Mouse (Mus musculus): ENCODE data around the gene Doxl2. TPM values are rescaled to one million over a fixed set of nuclear protein-coding genes. Genes with fewer than 3 reads are reported as not detected.
A peak's percentile ranks its signal among the peaks of the same experiment; 100 is the strongest.

The Doxl2 gene
- total and polyA plus RNA-seq, 2 experiments from 2014 or later = not detected

DNA sequence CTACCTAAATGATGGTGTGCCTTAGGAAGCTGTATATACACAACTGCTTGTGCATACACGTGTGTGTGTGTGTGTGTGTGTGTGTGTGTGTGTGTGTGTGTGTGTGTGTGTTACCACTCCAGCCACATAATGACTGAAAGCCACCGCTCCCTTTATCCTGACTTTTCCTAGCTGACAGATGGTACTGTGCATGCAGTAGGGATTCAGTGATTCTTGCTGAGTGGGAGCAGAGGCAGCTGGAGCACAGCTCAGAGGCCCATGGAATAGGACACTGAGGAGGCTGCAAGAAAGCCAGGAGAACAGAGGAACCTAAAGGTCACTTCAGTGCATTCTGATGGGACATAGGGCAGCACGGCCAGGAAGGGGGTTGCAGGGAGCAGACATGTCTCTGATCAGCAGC lies 7.5 kb downstream of the Doxl2 start:
- Histone ChIP-seq H3K4me3 (ENCODE audit: low read length) (no peak overlapping the region), H3K9me3 (ENCODE audit: low read length) (no peaks in the 10 kb centered on the region), H3K4me1 (ENCODE audit: insufficient read depth, low read length) (no peaks in the 10 kb centered on the region), H3K9ac (replicated peaks; ENCODE audit: low read length) (no peak overlapping the region), H3K27me3 (ENCODE audit: insufficient read depth, low read length) (no peaks in the 10 kb centered on the region), H3K36me3 (ENCODE audit: insufficient read depth, low read length) (no peaks in the 10 kb centered on the region), H3K4me2 (ENCODE audit: low read depth, low read length) (no peak overlapping the region), H3K27ac (no peak overlapping the region)
- ATAC-seq (no peak), DNase-seq (ENCODE audit: low spot score) (no peak)
- WGBS = 62% methylated on average over 3 of the region's 3 CpGs
- TF ChIP-seq CTCF (IDR thresholded peaks at IDR 0.05; ENCODE audit: low read depth) = no peak

DNA sequence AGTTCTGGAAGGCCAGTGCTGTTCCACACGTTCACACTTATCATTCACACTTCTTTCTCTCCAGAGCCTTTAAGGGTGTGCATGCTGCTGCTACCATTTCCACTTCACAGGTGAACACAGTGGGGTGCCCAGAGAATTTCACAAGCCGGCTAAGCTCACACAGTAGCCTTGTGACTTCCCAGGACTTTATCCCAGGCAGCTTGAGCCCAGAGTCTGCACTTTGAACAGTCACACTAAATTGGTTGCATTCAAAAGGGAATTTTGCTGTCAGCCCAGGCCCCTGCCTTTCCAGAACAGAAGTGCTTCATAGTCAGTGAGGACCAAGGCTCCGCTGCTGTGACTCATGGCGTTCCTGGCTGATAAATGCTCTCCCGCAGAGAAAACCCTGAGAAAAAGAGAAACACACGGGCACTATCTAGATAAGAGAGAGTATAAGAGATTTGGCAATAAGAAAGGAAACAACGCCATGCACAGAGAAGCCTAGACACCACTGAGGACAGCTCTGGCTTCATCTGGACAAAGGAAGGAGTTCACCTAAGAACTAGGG lies 11.8 kb downstream of the Doxl2 start, which contains the start of gene Svs1:
Gene Svs1 (plus strand): TSS at position 418 of the 547 bp plus-strand sequence.
- DNase-seq (ENCODE audit: low spot score) = no peak
- Histone ChIP-seq H3K27ac (no peak within 1 kb of the TSS), H3K9me3 (ENCODE audit: low read length) (no peaks in the 10 kb centered on the region), H3K4me3 (ENCODE audit: low read length) (no peak within 1 kb of the TSS), H3K4me2 (ENCODE audit: low read depth, low read length) (no peak within 1 kb of the TSS), H3K4me1 (ENCODE audit: insufficient read depth, low read length) (no peaks in the 10 kb centered on the region), H3K36me3 (ENCODE audit: insufficient read depth, low read length) (no peaks in the 10 kb centered on the region), H3K27me3 (ENCODE audit: insufficient read depth, low read length) (no peaks in the 10 kb centered on the region), H3K9ac (replicated peaks; ENCODE audit: low read length) (no peak within 1 kb of the TSS)
- ATAC-seq = no peak
- WGBS = 64% methylated on average over 7 of the region's 7 CpGs
- TF ChIP-seq CTCF (IDR thresholded peaks at IDR 0.05; ENCODE audit: low read depth) = no peak

DNA sequence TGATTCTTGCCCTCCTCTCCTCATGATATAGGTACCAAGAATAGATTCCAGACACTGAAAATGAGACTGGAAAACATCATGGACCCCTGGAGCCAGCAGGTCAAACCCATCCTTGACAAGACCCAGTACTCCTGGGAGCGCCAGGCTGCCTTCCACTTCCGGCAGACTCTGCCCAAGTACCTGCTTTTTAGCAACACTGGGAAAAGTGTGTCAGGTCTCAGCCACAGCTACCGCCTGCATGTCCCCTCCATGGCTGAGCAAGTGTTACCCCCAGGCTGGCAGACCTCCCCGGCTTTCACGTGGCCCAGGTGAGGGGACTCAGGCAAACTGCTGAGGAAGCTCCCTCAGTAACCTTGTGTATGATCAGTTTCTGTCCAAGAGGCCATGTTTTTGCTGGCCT lies 15.2 kb downstream of the Doxl2 start:
- no peaks in the 10 kb centered on the region for H3K36me3 ChIP-seq (ENCODE audit: insufficient read depth, low read length)
- no peak overlapping the region for H3K27ac ChIP-seq
- ATAC-seq (no peak), DNase-seq (ENCODE audit: low spot score) (no peak)
- H3K4me1 ChIP-seq (ENCODE audit: insufficient read depth, low read length) = no peaks in the 10 kb centered on the region
- H3K9ac ChIP-seq (replicated peaks; ENCODE audit: low read length) = no peak overlapping the region
- H3K9me3 ChIP-seq (ENCODE audit: low read length) = no peaks in the 10 kb centered on the region
- H3K4me3 ChIP-seq (ENCODE audit: low read length) = no peak overlapping the region
- WGBS = 91% methylated on average over 5 of the region's 5 CpGs
- no peak for TF ChIP-seq CTCF (IDR thresholded peaks at IDR 0.05; ENCODE audit: low read depth)
- H3K4me2 ChIP-seq (ENCODE audit: low read depth, low read length) = no peak overlapping the region
- H3K27me3 ChIP-seq (ENCODE audit: insufficient read depth, low read length) = no peaks in the 10 kb centered on the region

DNA sequence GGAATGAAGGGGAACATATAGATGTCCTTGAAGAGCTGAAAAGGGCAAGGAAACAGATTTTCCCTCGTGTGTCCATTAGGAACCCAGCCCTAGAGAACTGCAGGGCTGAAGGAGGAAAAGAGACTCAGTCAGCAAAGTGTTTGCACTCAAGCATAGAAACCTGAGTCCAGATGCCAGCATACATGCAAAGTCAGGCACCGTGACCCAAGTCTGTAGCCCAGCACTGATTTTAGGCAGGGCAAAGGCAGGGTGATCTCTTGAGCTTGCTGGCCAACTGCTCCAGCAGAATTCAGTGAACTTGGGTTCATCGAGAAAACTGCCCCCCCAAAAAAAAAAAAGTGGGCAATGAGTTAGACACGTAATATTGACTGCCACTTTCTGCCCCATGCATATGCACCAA lies 17.2 kb downstream of the Doxl2 start:
- no peaks in the 10 kb centered on the region for H3K27me3 ChIP-seq (ENCODE audit: insufficient read depth, low read length)
- 80% methylated on average over 4 of the region's 4 CpGs for WGBS
- no peaks in the 10 kb centered on the region for H3K36me3 ChIP-seq (ENCODE audit: insufficient read depth, low read length)
- H3K4me3 ChIP-seq (ENCODE audit: low read length) = no peak overlapping the region
- no peak for TF ChIP-seq CTCF (IDR thresholded peaks at IDR 0.05; ENCODE audit: low read depth)
- H3K27ac ChIP-seq = no peak overlapping the region
- DNase-seq (ENCODE audit: low spot score) = no peak
- no peaks in the 10 kb centered on the region for H3K4me1 ChIP-seq (ENCODE audit: insufficient read depth, low read length)
- H3K4me2 ChIP-seq (ENCODE audit: low read depth, low read length) = no peak overlapping the region
- no peak for ATAC-seq
- H3K9ac ChIP-seq (replicated peaks; ENCODE audit: low read length) = no peak overlapping the region
- H3K9me3 ChIP-seq (ENCODE audit: low read length) = no peaks in the 10 kb centered on the region

DNA sequence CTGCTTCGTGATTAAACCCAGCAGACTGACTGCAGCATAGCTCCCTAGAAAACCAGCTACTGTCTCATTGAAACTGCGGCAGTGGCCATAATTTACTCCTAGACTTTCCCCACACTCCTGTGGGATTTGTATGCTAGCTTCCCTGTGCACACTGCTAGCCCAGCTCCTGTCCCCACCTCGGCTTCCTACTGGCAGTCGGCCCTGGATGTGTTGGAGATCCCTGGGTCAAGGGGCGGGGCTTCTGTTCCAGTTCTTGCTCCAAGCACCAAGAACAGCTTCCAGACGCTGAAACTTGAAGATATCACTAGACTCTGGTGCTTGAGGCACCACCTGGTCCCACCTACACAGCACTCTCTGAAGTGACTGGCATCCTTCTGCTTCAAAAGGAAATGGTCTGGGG lies 23.4 kb downstream of the Doxl2 start:
- H3K27ac ChIP-seq = no peak overlapping the region
- WGBS = 70% methylated on average over 6 of the region's 6 CpGs
- no peak for TF ChIP-seq CTCF (IDR thresholded peaks at IDR 0.05; ENCODE audit: low read depth)
- no peaks in the 10 kb centered on the region for H3K9me3 ChIP-seq (ENCODE audit: low read length)
- H3K9ac ChIP-seq (replicated peaks; ENCODE audit: low read length) = no peak overlapping the region
- H3K4me1 ChIP-seq (ENCODE audit: insufficient read depth, low read length) = no peaks in the 10 kb centered on the region
- ATAC-seq (no peak), DNase-seq (ENCODE audit: low spot score) (no peak)
- no peaks in the 10 kb centered on the region for H3K27me3 ChIP-seq (ENCODE audit: insufficient read depth, low read length)
- H3K4me2 ChIP-seq (ENCODE audit: low read depth, low read length) = no peak overlapping the region
- no peak overlapping the region for H3K4me3 ChIP-seq (ENCODE audit: low read length)
- H3K36me3 ChIP-seq (ENCODE audit: insufficient read depth, low read length) = no peaks in the 10 kb centered on the region

- H3K27me3 ChIP-seq (ENCODE audit: insufficient read depth, low read length) = no peaks in the 10 kb centered on the region
- H3K9ac ChIP-seq (replicated peaks; ENCODE audit: low read length) = no peak overlapping the region
- no peaks in the 10 kb centered on the region for H3K4me1 ChIP-seq (ENCODE audit: insufficient read depth, low read length)
- DNase-seq (ENCODE audit: low spot score) = no peak
- no peak for TF ChIP-seq CTCF (IDR thresholded peaks at IDR 0.05; ENCODE audit: low read depth)
- H3K4me2 ChIP-seq (ENCODE audit: low read depth, low read length) = no peak overlapping the region
- no peak for ATAC-seq
- no peaks in the 10 kb centered on the region for H3K9me3 ChIP-seq (ENCODE audit: low read length)
- no peak overlapping the region for H3K4me3 ChIP-seq (ENCODE audit: low read length)
- no peak overlapping the region for H3K27ac ChIP-seq
- 90% methylated on average over 4 of the region's 4 CpGs for WGBS
- H3K36me3 ChIP-seq (ENCODE audit: insufficient read depth, low read length) = no peaks in the 10 kb centered on the region
Observed at GRCm38 (mm10) chr6:48998796-48999195, 24.0 kb downstream of the Doxl2 start.

- Histone ChIP-seq H3K4me2 (ENCODE audit: low read depth, low read length) (no peak overlapping the region), H3K9me3 (ENCODE audit: low read length) (no peaks in the 10 kb centered on the region), H3K4me3 (ENCODE audit: low read length) (no peak overlapping the region), H3K27me3 (ENCODE audit: insufficient read depth, low read length) (no peaks in the 10 kb centered on the region), H3K36me3 (ENCODE audit: insufficient read depth, low read length) (no peaks in the 10 kb centered on the region), H3K4me1 (ENCODE audit: insufficient read depth, low read length) (peaks cover under 1% of the 10 kb centered on the region; the same call in 1 of the 2 replicates), H3K9ac (replicated peaks; ENCODE audit: low read length) (no peak overlapping the region), H3K27ac (no peak overlapping the region)
- WGBS = 53% methylated on average over 4 of the region's 4 CpGs
- ATAC-seq (no peak), DNase-seq (ENCODE audit: low spot score) (peak; percentile 29)
- peak; percentile 44; the same call in 1 of the 2 replicates for TF ChIP-seq CTCF (IDR thresholded peaks at IDR 0.05; ENCODE audit: low read depth)
Observed at GRCm38 (mm10) chr6:49003381-49003780, 28.6 kb downstream of the Doxl2 start.

Measured in hindbrain, postnatal 0 days (tissue).